Mouse (Mus musculus) kidney, postnatal 10 days (tissue): Measurements from ENCODE around the gene Spata31d1b.

Experiments used
- DNase-seq: peaks from one replicate; pipeline ENCODE4 v3.0.0; 2021; ENCODE audit warnings: mixed read lengths

Spata31d1b gene

DNA sequence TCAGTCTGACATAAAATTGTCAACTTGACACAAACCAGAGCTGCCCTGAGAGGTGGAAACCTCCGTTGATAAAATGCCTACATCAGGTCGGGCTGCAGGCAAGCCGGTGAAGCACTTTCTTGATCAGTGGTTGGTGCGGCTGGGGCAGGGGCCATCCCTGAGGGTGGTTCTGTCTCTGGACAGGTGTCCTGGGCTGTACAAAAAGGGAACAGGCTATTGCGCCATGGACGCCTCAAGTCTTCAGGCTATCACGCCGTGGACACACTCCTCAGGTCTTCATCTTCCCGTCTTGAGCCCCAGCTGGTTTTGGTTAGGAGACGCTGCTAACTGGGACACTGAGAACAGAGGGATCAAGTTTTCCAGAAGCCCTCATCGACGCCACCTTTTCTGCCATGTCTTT, 38.2 kb downstream of the Spata31d1b start:
- DNase-seq, result no peak

DNA sequence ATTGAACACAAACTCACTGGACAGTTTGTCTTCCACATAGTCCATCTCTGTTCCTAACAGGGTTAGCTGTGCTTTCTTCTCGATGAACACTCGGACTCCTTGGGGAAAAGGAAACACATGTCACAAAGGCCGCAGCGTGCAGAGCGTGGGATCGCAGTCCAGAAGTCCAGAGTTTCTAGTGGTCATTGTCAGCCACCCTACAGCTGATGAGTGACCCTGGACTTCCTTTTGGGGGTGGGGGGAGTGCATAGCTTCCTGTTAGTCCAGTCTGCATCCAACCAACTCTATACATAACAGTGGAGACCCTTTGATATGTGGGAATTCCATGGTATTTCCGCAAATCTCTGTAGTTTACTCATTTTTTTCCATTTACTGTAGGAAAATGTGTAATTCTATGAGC, 44.8 kb downstream of the Spata31d1b start:
- peak; percentile 41 for DNase-seq

DNA sequence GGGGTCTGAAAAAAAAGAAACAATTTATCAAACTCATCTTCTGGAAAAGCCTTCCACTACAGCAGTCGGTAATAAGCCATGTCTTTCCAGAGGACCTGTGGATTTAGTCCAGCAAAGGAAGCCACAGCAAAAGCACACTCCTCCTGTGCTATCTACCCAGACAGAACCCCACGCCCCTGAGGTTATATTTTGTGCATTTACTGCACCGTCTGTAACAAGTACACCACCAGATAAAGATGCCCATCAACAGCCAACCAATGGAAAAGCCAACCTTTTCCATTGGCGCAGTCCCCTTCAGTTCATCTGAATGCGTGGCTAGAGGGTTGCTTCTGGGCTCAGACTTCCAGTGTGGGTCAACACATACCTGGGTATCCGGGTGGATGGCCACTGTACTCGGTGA, 50.7 kb downstream of the Spata31d1b start:
- DNase-seq, result no peak

DNA sequence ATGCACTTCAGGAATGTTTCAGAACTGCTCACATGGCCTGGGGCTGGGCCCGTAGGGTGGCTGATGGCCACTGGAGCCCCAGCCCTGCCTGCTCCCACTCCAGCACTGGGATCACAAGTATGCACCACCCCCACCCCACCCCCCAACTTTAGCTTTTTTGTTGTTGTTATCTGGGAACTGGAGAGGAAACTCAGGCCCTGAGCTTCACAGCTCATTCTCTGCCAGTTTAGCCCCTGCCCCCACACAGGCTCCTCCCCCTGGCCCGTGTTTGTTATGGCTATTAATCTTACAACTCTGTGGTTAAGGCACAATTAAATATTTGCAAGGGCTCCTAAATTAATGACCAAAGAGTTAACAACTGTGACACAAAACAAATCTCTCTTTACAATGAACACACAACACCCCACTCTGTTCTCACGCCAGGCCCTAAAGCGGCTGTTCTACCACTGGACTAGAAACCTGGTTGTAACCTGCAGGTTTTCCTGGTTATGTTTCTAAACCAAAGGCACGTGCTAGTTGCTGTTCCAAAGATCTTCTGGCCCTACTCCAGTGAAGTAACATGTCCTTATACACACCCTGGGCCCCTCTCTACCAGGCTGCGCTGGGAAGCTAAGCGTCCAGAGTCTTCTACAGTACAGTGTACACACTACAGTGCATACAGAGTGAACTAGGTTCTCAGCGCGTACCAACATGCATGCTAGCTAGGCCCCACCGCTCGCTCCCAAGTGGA, 54.9 kb downstream of the Spata31d1b start:
- peak; percentile 85 for DNase-seq

DNA sequence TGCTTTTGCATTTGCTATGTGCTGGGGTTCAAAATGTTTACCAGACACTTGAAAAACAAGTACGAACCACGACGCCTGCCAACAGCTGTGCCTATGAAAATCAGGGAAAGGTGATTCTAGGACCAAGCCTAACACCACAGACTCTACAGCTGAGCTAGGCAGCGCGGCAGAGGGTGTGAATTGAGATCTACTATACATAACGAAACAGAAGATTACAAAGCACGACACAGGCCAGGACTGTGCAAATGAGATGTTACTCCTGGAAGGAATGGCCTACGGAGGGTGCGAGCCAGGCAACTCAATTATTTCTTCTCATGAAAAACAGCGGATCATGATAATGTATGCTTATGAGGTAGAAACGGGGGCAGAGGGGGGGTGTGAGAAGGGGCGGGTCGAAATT, 56.4 kb downstream of the Spata31d1b start:
- no peak for DNase-seq
